Mouse (Mus musculus) heart, embryonic 11.5 days (tissue): ENCODE data around the gene Clip4. TPM values are rescaled to one million over a fixed set of nuclear protein-coding genes. Genes with fewer than 3 reads are reported as not detected.

Experiments
- ATAC-seq: fragments of 200-750 bp; cut with Nextera tagmentation; replicated peaks from 2 replicates; pipeline ENCODE4 v1.8.0; 2017; ENCODE audit warnings: moderate library complexity; ENCODE audit not compliant: insufficient number of reproducible peaks, low FRiP score, low TSS enrichment
- H3K27ac ChIP-seq: fragments of 300-500 bp; sonication (generic); 2 replicates; pipeline ENCODE4 v1.5.1; 2014; ENCODE audit warnings: mild to moderate bottlenecking, low read depth, low read length
- H3K27me3 ChIP-seq: fragments of 300-500 bp; sonication (generic); 2 replicates; pipeline ENCODE4 v1.6.1; 2014; ENCODE audit warnings: mild to moderate bottlenecking, low read length, mixed read lengths; ENCODE audit not compliant: control insufficient read depth, insufficient read depth
- H3K36me3 ChIP-seq: fragments of 300-500 bp; sonication (generic); 2 replicates; pipeline ENCODE4 v1.6.1; 2014; ENCODE audit warnings: mild to moderate bottlenecking, low read length, moderate library complexity, mixed read lengths; ENCODE audit not compliant: control insufficient read depth, insufficient read depth
- H3K4me1 ChIP-seq: fragments of 300-500 bp; sonication (generic); 2 replicates; pipeline ENCODE4 v1.6.1; 2014; ENCODE audit warnings: low read length; ENCODE audit not compliant: control insufficient read depth, insufficient read depth
- H3K4me2 ChIP-seq: fragments of 300-500 bp; sonication (generic); 2 replicates; pipeline ENCODE4 v1.6.1; 2014; ENCODE audit warnings: mild to moderate bottlenecking, moderate library complexity
- H3K4me3 ChIP-seq: fragments of 300-500 bp; sonication (generic); 2 replicates; pipeline ENCODE4 v1.5.1; 2014; ENCODE audit warnings: low read depth, low read length
- H3K9ac ChIP-seq: fragments of 300-500 bp; sonication (generic); 2 replicates; pipeline ENCODE4 v1.6.1; 2014; ENCODE audit warnings: mild to moderate bottlenecking, low read depth, low read length, moderate library complexity
- H3K9me3 ChIP-seq: fragments of 300-500 bp; sonication (generic); replicated peaks from 2 replicates; pipeline ENCODE4 v1.6.1; 2016; ENCODE audit warnings: low read length; ENCODE audit not compliant: control insufficient read depth
- WGBS: fragments of 180-500 bp; shearing (Covaris S2); extraction: QIAGEN DNeasy Blood & Tissue Kit; methylation state at CpG from one replicate; pipeline ENCODE4 v1.1.7; 2014; ENCODE audit not compliant: insufficient replicate concordance; 5-methylcytosine and 5-hydroxymethylcytosine counted together
- polyA plus RNA-seq: library from polyadenylated mRNA; unstranded; fragments of >200 nt; fragmentation: Nextera tagmentation; extraction: Ambion mirVana; gene quantifications from 2 replicates; pipeline ENCODE4 v1.2.1, GENCODE M21; 2014

Clip4 gene
- polyA plus RNA-seq, 1 experiment from 2014 or later: 28.6 TPM

GRCm38 (mm10) chr17:71780945-71781344 is 12.7 kb downstream of the Clip4 start:
- no peak for ATAC-seq
- peaks cover 4% of the 10 kb centered on the region; the same call in 1 of the 2 replicates for H3K27me3 ChIP-seq
- H3K36me3 ChIP-seq: no peaks in the 10 kb centered on the region; the same call in 1 of the 2 replicates
- no peak overlapping the region for H3K4me2 ChIP-seq
- peaks cover 5% of the 10 kb centered on the region; the same call in 1 of the 2 replicates for H3K4me1 ChIP-seq
- H3K27ac ChIP-seq: no peak overlapping the region
- no peak overlapping the region for H3K9ac ChIP-seq
- 77% methylated on average over 4 of the region's 4 CpGs for WGBS
- no peaks in the 10 kb centered on the region for H3K9me3 ChIP-seq
- H3K4me3 ChIP-seq: no peak overlapping the region

- Histone ChIP-seq H3K9ac (peak overlapping the region; percentile 82), H3K27ac (peak overlapping the region; percentile 79), H3K4me2 (peak overlapping the region; percentile 67), H3K4me3 (peak overlapping the region; percentile 82), H3K4me1 (peaks cover 5% of the 10 kb centered on the region; the same call in 1 of the 2 replicates), H3K27me3 (peaks cover 4% of the 10 kb centered on the region; the same call in 1 of the 2 replicates), H3K9me3 (no peaks in the 10 kb centered on the region), H3K36me3 (no peaks in the 10 kb centered on the region; the same call in 1 of the 2 replicates)
- peak; percentile 27; the same call in 1 of the 2 replicates for ATAC-seq
- under 1% methylated on average over 29 of the region's 29 CpGs for WGBS
Observed at GRCm38 (mm10) chr17:71782242-71782698, 14.0 kb downstream of the Clip4 start.

DNA sequence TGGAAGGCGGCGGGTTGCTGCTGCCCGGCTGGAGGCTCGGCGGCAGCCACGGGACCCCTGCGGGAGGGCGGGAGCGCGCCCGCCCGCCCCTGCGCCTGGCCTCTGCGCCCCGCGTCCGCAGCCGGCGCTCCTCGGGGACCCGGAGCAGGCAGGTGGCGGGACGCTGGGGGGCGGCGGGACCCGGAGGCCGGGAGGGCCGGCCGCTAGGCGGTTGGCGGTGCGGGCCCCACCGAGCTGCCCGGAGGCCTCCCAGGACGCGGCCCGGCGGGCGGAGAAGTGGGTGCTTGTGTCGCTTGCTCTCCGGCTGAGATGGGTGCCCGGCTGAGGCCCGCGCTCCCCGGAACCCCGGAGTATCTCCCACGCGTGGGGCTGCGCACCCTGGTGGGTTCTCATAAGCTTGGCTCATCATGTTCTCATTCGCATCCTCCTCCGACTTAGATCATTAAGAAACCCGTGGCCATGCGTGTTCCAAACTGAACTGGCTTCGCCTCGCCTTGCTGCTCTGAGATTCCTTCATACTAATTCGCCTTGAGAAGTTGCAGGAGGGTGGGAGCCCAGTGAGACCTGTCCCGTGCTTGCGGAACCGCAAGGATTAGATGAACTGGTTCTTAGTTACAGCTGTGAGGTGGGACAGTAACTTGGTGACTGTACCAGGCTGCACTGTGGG is 14.6 kb downstream of the Clip4 start:
- ATAC-seq: peak; percentile 49; the same call in 1 of the 2 replicates
- no peaks in the 10 kb centered on the region; the same call in 1 of the 2 replicates for H3K36me3 ChIP-seq
- 2% methylated on average over 41 of the region's 59 CpGs for WGBS
- peaks cover 5% of the 10 kb centered on the region; the same call in 1 of the 2 replicates for H3K4me1 ChIP-seq
- H3K27me3 ChIP-seq: peaks cover 4% of the 10 kb centered on the region; the same call in 1 of the 2 replicates
- H3K4me2 ChIP-seq: peak overlapping the region; percentile 67
- peak overlapping the region; percentile 82 for H3K9ac ChIP-seq
- peak overlapping the region; percentile 82 for H3K4me3 ChIP-seq
- H3K27ac ChIP-seq: peak overlapping the region; percentile 79
- no peaks in the 10 kb centered on the region for H3K9me3 ChIP-seq

GRCm38 (mm10) chr17:71783366-71783735 is 15.1 kb downstream of the Clip4 start:
- H3K27ac ChIP-seq: peak overlapping the region; percentile 79
- peak overlapping the region; percentile 82 for H3K4me3 ChIP-seq
- H3K36me3 ChIP-seq: no peaks in the 10 kb centered on the region; the same call in 1 of the 2 replicates
- no peak for ATAC-seq
- H3K27me3 ChIP-seq: peaks cover 4% of the 10 kb centered on the region; the same call in 1 of the 2 replicates
- peak overlapping the region; percentile 67 for H3K4me2 ChIP-seq
- H3K9ac ChIP-seq: peak overlapping the region; percentile 82
- peaks cover 5% of the 10 kb centered on the region; the same call in 1 of the 2 replicates for H3K4me1 ChIP-seq
- 13% methylated on average over 10 of the region's 10 CpGs for WGBS
- H3K9me3 ChIP-seq: no peaks in the 10 kb centered on the region

DNA sequence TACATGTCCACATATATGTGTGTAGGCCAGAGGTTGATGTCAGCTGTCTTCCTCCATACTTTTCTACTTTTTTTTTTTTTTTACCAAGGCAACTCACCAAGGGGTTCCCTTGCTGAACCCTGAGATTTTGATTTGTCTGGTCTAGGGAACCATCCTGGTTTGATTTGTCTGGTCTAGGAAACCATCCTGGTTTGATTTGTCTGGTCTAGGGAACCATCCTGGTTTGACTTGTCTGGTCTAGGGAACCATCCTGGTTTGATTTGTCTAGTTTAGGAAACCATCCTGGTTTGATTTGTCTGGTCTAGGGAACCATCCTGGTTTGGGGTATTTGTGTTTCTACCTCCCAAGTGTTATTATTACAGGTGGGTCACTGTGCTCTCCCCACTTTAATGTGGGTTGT is 18.2 kb downstream of the Clip4 start:
- Histone ChIP-seq H3K9ac (no peak overlapping the region), H3K27me3 (peaks cover 4% of the 10 kb centered on the region; the same call in 1 of the 2 replicates), H3K36me3 (no peaks in the 10 kb centered on the region; the same call in 1 of the 2 replicates), H3K4me3 (no peak overlapping the region), H3K4me2 (no peak overlapping the region), H3K9me3 (no peaks in the 10 kb centered on the region), H3K4me1 (peaks cover 5% of the 10 kb centered on the region; the same call in 1 of the 2 replicates), H3K27ac (no peak overlapping the region)
- no peak for ATAC-seq

GRCm38 (mm10) chr17:71791109-71791508 is 22.8 kb downstream of the Clip4 start:
- Histone ChIP-seq H3K4me3 (no peak overlapping the region), H3K27me3 (no peaks in the 10 kb centered on the region), H3K9ac (no peak overlapping the region), H3K4me1 (no peaks in the 10 kb centered on the region), H3K36me3 (peaks cover 8% of the 10 kb centered on the region), H3K9me3 (no peaks in the 10 kb centered on the region), H3K27ac (no peak overlapping the region), H3K4me2 (no peak overlapping the region)
- no peak for ATAC-seq
- WGBS: 82% methylated on average over 4 of the region's 4 CpGs

- Histone ChIP-seq H3K27ac (no peak overlapping the region), H3K27me3 (no peaks in the 10 kb centered on the region), H3K9ac (no peak overlapping the region), H3K4me1 (no peaks in the 10 kb centered on the region), H3K4me2 (no peak overlapping the region), H3K9me3 (no peaks in the 10 kb centered on the region), H3K4me3 (no peak overlapping the region), H3K36me3 (peaks cover 8% of the 10 kb centered on the region)
- 70% methylated on average over 4 of the region's 4 CpGs for WGBS
- ATAC-seq: no peak
Observed at GRCm38 (mm10) chr17:71791622-71792021, 23.3 kb downstream of the Clip4 start.

GRCm38 (mm10) chr17:71795521-71796205 is 27.4 kb downstream of the Clip4 start:
- no peaks in the 10 kb centered on the region for H3K9me3 ChIP-seq
- WGBS: 70% methylated on average over 15 of the region's 15 CpGs
- H3K9ac ChIP-seq: no peak overlapping the region
- no peak overlapping the region for H3K27ac ChIP-seq
- no peaks in the 10 kb centered on the region for H3K4me1 ChIP-seq
- H3K27me3 ChIP-seq: no peaks in the 10 kb centered on the region
- no peak for ATAC-seq
- H3K4me3 ChIP-seq: no peak overlapping the region
- H3K4me2 ChIP-seq: no peak overlapping the region
- peaks cover 9% of the 10 kb centered on the region for H3K36me3 ChIP-seq
